Mouse (Mus musculus): ENCODE measurements around the gene H2afy2.

DNA sequence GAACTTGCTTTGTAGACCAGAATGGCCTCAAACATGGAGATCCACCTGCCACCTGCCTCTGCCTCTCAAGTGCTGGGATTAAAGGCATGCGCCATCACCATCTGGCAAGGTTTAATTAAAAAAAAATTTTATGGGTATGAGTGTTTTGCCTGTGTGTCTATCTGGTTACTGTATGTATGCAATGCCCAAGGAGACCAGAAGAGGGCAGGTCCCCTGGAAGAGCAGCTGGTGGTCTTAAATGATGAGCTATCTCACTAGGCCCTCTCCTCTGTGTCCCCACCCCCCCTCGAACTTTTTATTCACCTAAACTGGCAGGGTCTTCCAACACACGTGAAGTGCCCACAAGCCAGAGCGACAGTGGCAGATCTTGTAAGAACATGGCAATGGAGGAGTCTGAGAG lies 42.1 kb downstream of the H2afy2 start:
- TF ChIP-seq CTCF (IDR thresholded peaks at IDR 0.05; ENCODE audit: borderline replicate concordance, control insufficient read depth, extremely low read depth, insufficient read depth, low read length, poor library complexity) (no peak), POLR2A (IDR thresholded peaks at IDR 0.05; ENCODE audit: control insufficient read depth, extremely low read depth, insufficient read depth, low read length, poor library complexity) (no peak)

Measured in thymus, adult 2 months (tissue).